Mouse (Mus musculus) liver, embryonic 15.5 days (tissue): ENCODE measurements around the gene Kcnn3. TPM values are rescaled to one million over a fixed set of nuclear protein-coding genes. Genes with fewer than 3 reads are reported as not detected.

Source experiments
- ATAC-seq: fragments of 200-750 bp; cut with Nextera tagmentation; 2 replicates; pipeline ENCODE4 v1.8.0; 2017; ENCODE audit warnings: moderate number of reproducible peaks, mild to moderate bottlenecking, moderate library complexity; ENCODE audit not compliant: insufficient read depth
- H3K27ac ChIP-seq: fragments of 300-500 bp; sonication (generic); replicated peaks from 2 replicates; pipeline ENCODE4 v1.5.1; 2015; ENCODE audit warnings: mild to moderate bottlenecking, inconsistent platforms
- H3K27me3 ChIP-seq: fragments of 300-500 bp; sonication (generic); 2 replicates; pipeline ENCODE4 v1.6.1; 2015; ENCODE audit warnings: mild to moderate bottlenecking, inconsistent platforms
- H3K36me3 ChIP-seq: fragments of 300-500 bp; sonication (generic); replicated peaks from 2 replicates; pipeline ENCODE4 v1.6.1; 2015; ENCODE audit warnings: moderate library complexity, mild to moderate bottlenecking, inconsistent platforms
- H3K4me1 ChIP-seq: fragments of 300-500 bp; sonication (generic); replicated peaks from 2 replicates; pipeline ENCODE4 v1.6.1; 2015; ENCODE audit warnings: inconsistent platforms
- H3K4me2 ChIP-seq: fragments of 300-500 bp; sonication (generic); 2 replicates; pipeline ENCODE4 v1.6.1; 2015; ENCODE audit warnings: moderate library complexity, mild to moderate bottlenecking, inconsistent platforms
- H3K4me3 ChIP-seq: fragments of 300-500 bp; sonication (generic); replicated peaks from 2 replicates; pipeline ENCODE4 v1.5.1; 2015; ENCODE audit warnings: mild to moderate bottlenecking, inconsistent platforms
- H3K9ac ChIP-seq: fragments of 300-500 bp; sonication (generic); 2 replicates; pipeline ENCODE4 v1.6.1; 2015; ENCODE audit warnings: moderate library complexity, mild to moderate bottlenecking, inconsistent platforms
- H3K9me3 ChIP-seq: fragments of 300-500 bp; sonication (generic); replicated peaks from 2 replicates; pipeline ENCODE4 v1.6.1; 2016; ENCODE audit warnings: inconsistent platforms
- WGBS: fragments of 180-500 bp; shearing (Covaris S2); methylation state at CpG from one replicate; pipeline ENCODE4 v1.1.7; 2015; ENCODE audit warnings: mixed read lengths; ENCODE audit not compliant: insufficient replicate concordance; 5-methylcytosine and 5-hydroxymethylcytosine counted together
- polyA plus RNA-seq: library from polyadenylated mRNA; unstranded; fragments of >200 nt; fragmentation: Nextera tagmentation; extraction: Ambion mirVana; gene quantifications from 2 replicates; pipeline ENCODE4 v1.2.1, GENCODE M21; 2015

The Kcnn3 gene
- polyA plus RNA-seq, 1 experiment from 2014 or later: 0.03 TPM

GRCm38 (mm10) chr3:89569058-89569457 is 49.1 kb downstream of the Kcnn3 start:
- 48% methylated on average over 1 of the region's 1 CpGs for WGBS
- no peaks in the 10 kb centered on the region for H3K36me3 ChIP-seq
- no peak overlapping the region for H3K4me3 ChIP-seq
- peaks cover 6% of the 10 kb centered on the region; the same call in 1 of the 2 replicates for H3K27me3 ChIP-seq
- H3K9ac ChIP-seq: no peak overlapping the region
- H3K4me1 ChIP-seq: peaks cover 42% of the 10 kb centered on the region
- no peaks in the 10 kb centered on the region for H3K9me3 ChIP-seq
- no peak for ATAC-seq
- no peak overlapping the region for H3K4me2 ChIP-seq
- H3K27ac ChIP-seq: 0 out of 2 replicates have a peak overlapping the region, but pooled peaks have one; percentile 61

GRCm38 (mm10) chr3:89569707-89570324 is 49.9 kb downstream of the Kcnn3 start:
- 10% methylated on average over 7 of the region's 7 CpGs for WGBS
- Histone ChIP-seq H3K36me3 (no peaks in the 10 kb centered on the region), H3K4me2 (peak overlapping the region; percentile 46), H3K27ac (peak overlapping the region; percentile 61; the same call in 1 of the 2 replicates), H3K4me1 (peaks cover 49% of the 10 kb centered on the region), H3K9ac (no peak overlapping the region), H3K27me3 (peaks cover 6% of the 10 kb centered on the region; the same call in 1 of the 2 replicates), H3K4me3 (no peak overlapping the region), H3K9me3 (no peaks in the 10 kb centered on the region)
- ATAC-seq: peak; percentile 87

GRCm38 (mm10) chr3:89570362-89570761 is 50.4 kb downstream of the Kcnn3 start:
- peak; percentile 69 for ATAC-seq
- Histone ChIP-seq H3K4me2 (peak overlapping the region; percentile 46), H3K9me3 (no peaks in the 10 kb centered on the region), H3K36me3 (no peaks in the 10 kb centered on the region), H3K4me1 (peaks cover 49% of the 10 kb centered on the region), H3K27ac (peak overlapping the region; percentile 56; the same call in 1 of the 2 replicates), H3K4me3 (no peak overlapping the region), H3K9ac (no peak overlapping the region), H3K27me3 (peaks cover 6% of the 10 kb centered on the region; the same call in 1 of the 2 replicates)
- 11% methylated on average over 3 of the region's 3 CpGs for WGBS

GRCm38 (mm10) chr3:89574260-89574659 is 54.3 kb downstream of the Kcnn3 start:
- H3K4me1 ChIP-seq: peaks cover 64% of the 10 kb centered on the region
- H3K9ac ChIP-seq: no peak overlapping the region
- no peaks in the 10 kb centered on the region for H3K9me3 ChIP-seq
- no peak overlapping the region for H3K4me3 ChIP-seq
- WGBS: 30% methylated on average over 2 of the region's 2 CpGs
- ATAC-seq: no peak
- no peak overlapping the region for H3K27ac ChIP-seq
- H3K36me3 ChIP-seq: no peaks in the 10 kb centered on the region
- peaks cover 6% of the 10 kb centered on the region; the same call in 1 of the 2 replicates for H3K27me3 ChIP-seq
- no peak overlapping the region for H3K4me2 ChIP-seq

- Histone ChIP-seq H3K9ac (no peak overlapping the region), H3K27me3 (peaks cover 3% of the 10 kb centered on the region; the same call in 1 of the 2 replicates), H3K9me3 (no peaks in the 10 kb centered on the region), H3K4me2 (no peak overlapping the region), H3K4me3 (no peak overlapping the region), H3K36me3 (no peaks in the 10 kb centered on the region), H3K4me1 (peaks cover 45% of the 10 kb centered on the region), H3K27ac (no peak overlapping the region)
- 67% methylated on average over 6 of the region's 6 CpGs for WGBS
- no peak for ATAC-seq
Observed at GRCm38 (mm10) chr3:89576381-89576780, 56.4 kb downstream of the Kcnn3 start.

GRCm38 (mm10) chr3:89577154-89577553 is 57.2 kb downstream of the Kcnn3 start:
- no peaks in the 10 kb centered on the region for H3K27me3 ChIP-seq
- peak; percentile 60 for ATAC-seq
- H3K27ac ChIP-seq: no peak overlapping the region
- H3K4me2 ChIP-seq: no peak overlapping the region
- peaks cover 44% of the 10 kb centered on the region for H3K4me1 ChIP-seq
- no peaks in the 10 kb centered on the region for H3K9me3 ChIP-seq
- no peak overlapping the region for H3K9ac ChIP-seq
- 36% methylated on average over 5 of the region's 5 CpGs for WGBS
- H3K4me3 ChIP-seq: no peak overlapping the region
- H3K36me3 ChIP-seq: no peaks in the 10 kb centered on the region

- peaks cover 39% of the 10 kb centered on the region for H3K4me1 ChIP-seq
- 51% methylated on average over 4 of the region's 4 CpGs for WGBS
- no peak for ATAC-seq
- H3K27ac ChIP-seq: peak overlapping the region; percentile 43; the same call in 1 of the 2 replicates
- H3K27me3 ChIP-seq: no peaks in the 10 kb centered on the region
- no peaks in the 10 kb centered on the region for H3K9me3 ChIP-seq
- H3K4me3 ChIP-seq: no peak overlapping the region
- H3K4me2 ChIP-seq: no peak overlapping the region
- no peaks in the 10 kb centered on the region for H3K36me3 ChIP-seq
- H3K9ac ChIP-seq: no peak overlapping the region
Observed at GRCm38 (mm10) chr3:89578083-89578482, 58.1 kb downstream of the Kcnn3 start.

- Histone ChIP-seq H3K4me3 (no peak overlapping the region), H3K9me3 (no peaks in the 10 kb centered on the region), H3K36me3 (no peaks in the 10 kb centered on the region), H3K4me2 (no peak overlapping the region), H3K27me3 (no peaks in the 10 kb centered on the region), H3K9ac (no peak overlapping the region), H3K4me1 (peaks cover 32% of the 10 kb centered on the region), H3K27ac (peak overlapping the region; percentile 43; the same call in 1 of the 2 replicates)
- WGBS: 52% methylated on average over 10 of the region's 10 CpGs
- peak; percentile 73 for ATAC-seq
Observed at GRCm38 (mm10) chr3:89578803-89579202, 58.8 kb downstream of the Kcnn3 start.

- Histone ChIP-seq H3K4me1 (peaks cover 1% of the 10 kb centered on the region; the same call in 1 of the 2 replicates), H3K4me2 (no peak overlapping the region), H3K4me3 (no peak overlapping the region), H3K36me3 (no peaks in the 10 kb centered on the region), H3K9me3 (no peaks in the 10 kb centered on the region), H3K9ac (no peak overlapping the region), H3K27me3 (no peaks in the 10 kb centered on the region), H3K27ac (no peak overlapping the region)
- WGBS: 58% methylated on average over 4 of the region's 4 CpGs
- ATAC-seq: no peak
Observed at GRCm38 (mm10) chr3:89584254-89584653, 64.3 kb downstream of the Kcnn3 start.

GRCm38 (mm10) chr3:89588436-89588835 is 68.5 kb downstream of the Kcnn3 start:
- WGBS: 69% methylated on average over 11 of the region's 11 CpGs
- Histone ChIP-seq H3K4me2 (no peak overlapping the region), H3K27me3 (peaks cover 5% of the 10 kb centered on the region; the same call in 1 of the 2 replicates), H3K9ac (no peak overlapping the region), H3K4me3 (no peak overlapping the region), H3K4me1 (no peaks in the 10 kb centered on the region; the same call in none of the 2 replicates), H3K36me3 (no peaks in the 10 kb centered on the region), H3K27ac (no peak overlapping the region), H3K9me3 (no peaks in the 10 kb centered on the region)
- ATAC-seq: no peak

- Histone ChIP-seq H3K27ac (no peak overlapping the region), H3K4me1 (no peaks in the 10 kb centered on the region; the same call in none of the 2 replicates), H3K9me3 (no peaks in the 10 kb centered on the region), H3K27me3 (peaks cover 5% of the 10 kb centered on the region; the same call in 1 of the 2 replicates), H3K9ac (no peak overlapping the region), H3K36me3 (no peaks in the 10 kb centered on the region), H3K4me3 (no peak overlapping the region), H3K4me2 (no peak overlapping the region)
- 25% methylated on average over 3 of the region's 3 CpGs for WGBS
- no peak for ATAC-seq
Observed at GRCm38 (mm10) chr3:89589321-89589720, 69.4 kb downstream of the Kcnn3 start.
